Comparison of ENCODE assay signal across 19 mouse cellular contexts in genomic region chr11:118287573-118287972, GRCm38 (mm10). TPM values are rescaled to one million over a fixed set of nuclear protein-coding genes. Genes with fewer than 3 reads are reported as not detected.
DNase-seq lines count a peak whose midpoint lies in the region; ATAC-seq and TF ChIP-seq lines count a peak whose summit lies in the region.
"Had no signal": no experiment of that assay in that cellular context is flagged by ENCODE, and none has a peak within 500 bp of the region (broad histone marks: within the 10 kb centered on the region; RNA-seq: fewer than 3 reads in every experiment).

No protein-coding gene starts in this region.

- H3K4me3 ChIP-seq in heart, embryonic 13.5 days: no peak overlapping the region
- no peak overlapping the region for H3K4me3 ChIP-seq in CH12.LX (replicated peaks in 1 of 3; ENCODE audit: low read depth in 2 of 3, low read length in 2 of 3, poor library complexity in 1 of 3)
- no peak overlapping the region for H3K4me3 ChIP-seq in embryonic facial prominence, embryonic 14.5 days (ENCODE audit: low read depth, low read length)
- H3K4me3 ChIP-seq: heart, embryonic 10.5 days; heart, embryonic 15.5 days; hindbrain, embryonic 10.5 days had no signal

- no peak for TF ChIP-seq EP300 in CH12.LX (IDR thresholded peaks at IDR 0.05; ENCODE audit: low read length)

- H3K4me1 ChIP-seq in heart, embryonic 13.5 days: peaks cover 21% of the 10 kb centered on the region
- peaks cover 2 to 25% of the 10 kb centered on the region in 2 experiments; a peak in 3 of 4 replicates for H3K4me1 ChIP-seq in CH12.LX (ENCODE audit: control insufficient read depth in 1 of 2, insufficient read depth in 2 of 2)
- peaks cover 9% of the 10 kb centered on the region for H3K4me1 ChIP-seq in embryonic facial prominence, embryonic 14.5 days (ENCODE audit: control insufficient read depth, insufficient read depth, low read length)

- in situ Hi-C loops in CH12.LX (cut with MboI; ENCODE audit: low pct_ligation_motif_present, low pct_unique_long_range_greater_than_20kb, low sequenced_read_pairs): no loop called here

- no peaks in the 10 kb centered on the region for H3K27me3 ChIP-seq in heart, embryonic 13.5 days (replicated peaks)
- H3K27me3 ChIP-seq in CH12.LX (replicated peaks): peaks cover 5% of the 10 kb centered on the region
- no peaks in the 10 kb centered on the region for H3K27me3 ChIP-seq in embryonic facial prominence, embryonic 14.5 days (replicated peaks; ENCODE audit: control insufficient read depth, insufficient read depth, low read length)
- H3K27me3 ChIP-seq: heart, embryonic 15.5 days had no signal

- peaks cover 31% of the 10 kb centered on the region for H3K79me2 ChIP-seq in CH12.LX (replicated peaks; ENCODE audit: control insufficient read depth, extremely low read depth, insufficient read depth, poor library complexity, severe bottlenecking)

- no peak overlapping the region for H3K4me2 ChIP-seq in heart, embryonic 13.5 days
- no peak overlapping the region for H3K4me2 ChIP-seq in CH12.LX (ENCODE audit: insufficient read depth, low read depth, poor library complexity, severe bottlenecking)
- H3K4me2 ChIP-seq in embryonic facial prominence, embryonic 14.5 days (ENCODE audit: low read depth, low read length): no peak overlapping the region
- H3K4me2 ChIP-seq: heart, embryonic 15.5 days; hindbrain, embryonic 14.5 days had no signal

- ATAC-seq in heart, embryonic 13.5 days (ENCODE audit: extremely low read depth, insufficient number of reproducible peaks, low FRiP score, low TSS enrichment): no peak
- ATAC-seq in embryonic facial prominence, embryonic 14.5 days (ENCODE audit: low read depth): no peak
- ATAC-seq: forebrain, embryonic 16.5 days had no signal

- dilution Hi-C loops in CH12.LX (cut with MboI; ENCODE audit: extremely low pct_ligation_motif_present, extremely low pct_unique_long_range_greater_than_20kb, low sequenced_read_pairs): no loop called here

- no peak for TF ChIP-seq POLR2A in CH12.LX (IDR thresholded peaks at IDR 0.05; ENCODE audit: low read depth, low read length)

- no peak for DNase-seq in heart, postnatal 36 days
- peak; percentile 47 for DNase-seq in kidney, adult 9 months
- no peak for DNase-seq in kidney, postnatal 14 days
- no peak for DNase-seq in CH12.LX (ENCODE audit: extremely low read depth)
- no peak for DNase-seq in embryonic facial prominence, embryonic 14.5 days (ENCODE audit: low spot score)
- DNase-seq: adrenal gland, postnatal 10 days; cerebellum, adult 11 months; cerebellum, adult 9-10 months; cerebellum, postnatal 36 days; gastrocnemius, postnatal 10 days; heart, adult 18-20 months; heart, postnatal 14 days had no signal

- TF ChIP-seq CTCF in CH12.LX (conservative IDR thresholded peaks at IDR 0.05 in 1 of 2, IDR thresholded peaks at IDR 0.05 in 1 of 2; ENCODE audit: low read depth in 2 of 2, low read length in 2 of 2): no peak

- no peaks in the 10 kb centered on the region for H3K9me3 ChIP-seq in heart, embryonic 13.5 days
- no peaks in the 10 kb centered on the region for H3K9me3 ChIP-seq in CH12.LX (replicated peaks; ENCODE audit: low read length)
- no peaks in the 10 kb centered on the region for H3K9me3 ChIP-seq in embryonic facial prominence, embryonic 14.5 days (ENCODE audit: control insufficient read depth, low read length)
- H3K9me3 ChIP-seq: G1E; heart, embryonic 10.5 days; heart, embryonic 15.5 days; hindbrain, embryonic 10.5 days had no signal

- no peak for TF ChIP-seq RAD21 in CH12.LX (IDR thresholded peaks at IDR 0.05; ENCODE audit: low read depth, low read length)

- intact Hi-C loops in heart, postnatal 36 days (cut with DNase I): no loop called here

- 91% methylated on average over 9 of the region's 9 CpGs for WGBS in heart, embryonic 13.5 days
- 91% methylated on average over 9 of the region's 9 CpGs for WGBS in embryonic facial prominence, embryonic 14.5 days

- 0 out of 2 replicates have a peak overlapping the region, but pooled peaks have one; percentile 24 for H3K9ac ChIP-seq in heart, embryonic 13.5 days
- H3K9ac ChIP-seq in CH12.LX (ENCODE audit: insufficient read depth, low read depth): no peak overlapping the region
- H3K9ac ChIP-seq in embryonic facial prominence, embryonic 14.5 days (ENCODE audit: low read depth, low read length): 0 out of 2 replicates have a peak overlapping the region, but pooled peaks have one; percentile 22
- H3K9ac ChIP-seq: heart, embryonic 15.5 days; hindbrain, embryonic 14.5 days had no signal

- peaks cover 52% of the 10 kb centered on the region for H3K36me3 ChIP-seq in heart, embryonic 13.5 days
- H3K36me3 ChIP-seq in CH12.LX (replicated peaks in 1 of 2; ENCODE audit: control insufficient read depth in 1 of 2, insufficient read depth in 1 of 2, low read length in 1 of 2): peaks cover 45 to 56% of the 10 kb centered on the region in 2 experiments
- peaks cover 50% of the 10 kb centered on the region for H3K36me3 ChIP-seq in embryonic facial prominence, embryonic 14.5 days (ENCODE audit: control insufficient read depth, insufficient read depth, low read length)

- no peak overlapping the region for H3K27ac ChIP-seq in heart, embryonic 13.5 days (replicated peaks)
- H3K27ac ChIP-seq in CH12.LX (ENCODE audit: insufficient read depth, low read depth): no peak overlapping the region
- H3K27ac ChIP-seq in embryonic facial prominence, embryonic 14.5 days (replicated peaks; ENCODE audit: low read depth, low read length): no peak overlapping the region
- H3K27ac ChIP-seq: heart, embryonic 10.5 days; heart, embryonic 15.5 days; hindbrain, embryonic 10.5 days; hindbrain, embryonic 14.5 days had no signal

TF ChIP-seq in CH12.LX, 34 proteins besides CTCF, POLR2A, EP300 and RAD21:
- TF ChIP-seq SIN3A (IDR thresholded peaks at IDR 0.05; ENCODE audit: low read length) (0 out of 2 replicates have a peak, but pooled peaks have one; percentile 10), USF1 (IDR thresholded peaks at IDR 0.05; ENCODE audit: low read depth, low read length) (no peak), POLR2AphosphoS2 (IDR thresholded peaks at IDR 0.05; ENCODE audit: low read depth, low read length) (no peak), JUN (IDR thresholded peaks at IDR 0.05; ENCODE audit: insufficient read depth, low read depth, low read length) (no peak), ZC3H11A (IDR thresholded peaks at IDR 0.05; ENCODE audit: low read depth, low read length) (no peak), HCFC1 (IDR thresholded peaks at IDR 0.05; ENCODE audit: low read depth, low read length) (no peak)

RNA-seq across cellular contexts. Expression of gene Usp36, which starts 2.5 kb away (rescaled TPM):
- 12.8 and 13.4 TPM in 2 replicates for polyA plus RNA-seq in heart, embryonic 13.5 days (2015; fragmentation: Nextera tagmentation; extraction: Ambion mirVana)
- 10 to 100 TPM; 12.6 to 15.2 TPM for total RNA-seq in heart, postnatal 36 days (2021)
- total RNA-seq in CH12.LX (2012; rRNA removed) (19.5 and 25.5 TPM in 2 replicates), CH12.LX (2014; rRNA removed) (9.8 and 10.7 TPM in 2 replicates)
- polyA plus RNA-seq in CH12.LX (2012; ENCODE audit: insufficient read length, low read depth): 38.7 and 42.6 TPM in 2 replicates
- 15.9 and 16.1 TPM in 2 replicates for polyA plus RNA-seq in embryonic facial prominence, embryonic 14.5 days (2014; fragmentation: Nextera tagmentation; extraction: Ambion mirVana)

RNA-seq across cellular contexts. Expression of gene Cyth1, which starts 39.2 kb away (rescaled TPM):
- 14.9 and 15.9 TPM in 2 replicates for polyA plus RNA-seq in heart, embryonic 13.5 days (2015; fragmentation: Nextera tagmentation; extraction: Ambion mirVana)
- total RNA-seq in heart, postnatal 36 days (2021): 10 to 100 TPM; 45.6 to 51.6 TPM
- total RNA-seq in CH12.LX (2012; rRNA removed): 47.8 and 49.7 TPM in 2 replicates
- 108 and 122 TPM in 2 replicates for total RNA-seq in CH12.LX (2014; rRNA removed)
- polyA plus RNA-seq in CH12.LX (2012; ENCODE audit: insufficient read length, low read depth): 79.7 and 127 TPM in 2 replicates
- 11.4 and 12.5 TPM in 2 replicates for polyA plus RNA-seq in embryonic facial prominence, embryonic 14.5 days (2014; fragmentation: Nextera tagmentation; extraction: Ambion mirVana)

RNA-seq across cellular contexts. Expression of gene Cep295nl, which starts 54.7 kb away (rescaled TPM):
- polyA plus RNA-seq in heart, embryonic 13.5 days (2015; fragmentation: Nextera tagmentation; extraction: Ambion mirVana): 0.15 and 0.27 TPM in 2 replicates
- under 1 TPM; 0.56 to 0.76 TPM for total RNA-seq in heart, postnatal 36 days (2021)
- total RNA-seq in CH12.LX (2012; rRNA removed) (not detected in 2 replicates), CH12.LX (2014; rRNA removed) (not detected in 2 replicates)
- polyA plus RNA-seq in CH12.LX (2012; ENCODE audit: insufficient read length, low read depth): not detected in 2 replicates
- polyA plus RNA-seq in embryonic facial prominence, embryonic 14.5 days (2014; fragmentation: Nextera tagmentation; extraction: Ambion mirVana): 0.63 and 1.2 TPM in 2 replicates
- polyA plus RNA-seq: G1E; hindbrain, embryonic 14.5 days had no signal
